Mouse (Mus musculus): Measurements from ENCODE around the gene Nutm1. TPM values are rescaled to one million over a fixed set of nuclear protein-coding genes. Genes with fewer than 3 reads are reported as not detected.
A peak's percentile ranks its signal among the peaks of the same experiment; 100 is the strongest.

The Nutm1 gene
- polyA plus RNA-seq, 1 experiment from 2014 or later, result 0.05 TPM

DNA sequence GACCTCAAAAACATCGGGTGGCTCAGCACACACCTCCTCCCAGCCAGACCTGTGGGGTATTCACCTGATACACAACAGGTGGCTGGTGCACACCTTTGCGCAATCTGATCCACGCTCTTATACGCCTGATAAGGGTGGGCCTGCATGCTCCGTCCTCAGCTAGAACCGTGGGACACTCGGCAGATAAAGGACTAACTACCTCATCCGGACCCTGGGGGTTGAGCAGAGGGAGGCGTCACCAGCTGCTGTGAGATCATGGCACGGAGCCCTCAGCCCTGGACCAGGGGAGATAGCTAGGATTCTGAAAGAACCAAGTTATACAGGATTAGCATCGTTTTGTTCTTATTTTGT lies 7.1 kb upstream of the Nutm1 start, which contains the start of gene Gm21985:
Gm21985 (plus strand) TSS at position 73 of the 351 bp plus-strand sequence.
- no peaks in the 10 kb centered on the region for H3K36me3 ChIP-seq (ENCODE audit: control insufficient read depth, insufficient read depth, low read length)
- peak within 1 kb of the TSS; percentile 90 for H3K27ac ChIP-seq (ENCODE audit: low read depth, low read length)
- H3K9me3 ChIP-seq (ENCODE audit: control insufficient read depth, low read length), result no peaks in the 10 kb centered on the region
- peak within 1 kb of the TSS; percentile 88 for H3K4me2 ChIP-seq (ENCODE audit: low read depth, low read length, severe bottlenecking)
- 0 out of 2 replicates have a peak, but pooled peaks cover 2% of the 10 kb centered on the region for H3K4me1 ChIP-seq (replicated peaks; ENCODE audit: control insufficient read depth, insufficient read depth, low read length)
- WGBS, result 2% methylated on average over 11 of the region's 11 CpGs
- peak within 1 kb of the TSS; percentile 72 for H3K9ac ChIP-seq (ENCODE audit: low read length)
- DNase-seq (ENCODE audit: low spot score), result peak; percentile 71
- ATAC-seq (replicated peaks; ENCODE audit: low FRiP score), result peak; percentile 25
- no peaks in the 10 kb centered on the region for H3K27me3 ChIP-seq (ENCODE audit: control insufficient read depth, insufficient read depth, low read length)
- peak within 1 kb of the TSS; percentile 73 for H3K4me3 ChIP-seq (ENCODE audit: low read depth, low read length)

DNA sequence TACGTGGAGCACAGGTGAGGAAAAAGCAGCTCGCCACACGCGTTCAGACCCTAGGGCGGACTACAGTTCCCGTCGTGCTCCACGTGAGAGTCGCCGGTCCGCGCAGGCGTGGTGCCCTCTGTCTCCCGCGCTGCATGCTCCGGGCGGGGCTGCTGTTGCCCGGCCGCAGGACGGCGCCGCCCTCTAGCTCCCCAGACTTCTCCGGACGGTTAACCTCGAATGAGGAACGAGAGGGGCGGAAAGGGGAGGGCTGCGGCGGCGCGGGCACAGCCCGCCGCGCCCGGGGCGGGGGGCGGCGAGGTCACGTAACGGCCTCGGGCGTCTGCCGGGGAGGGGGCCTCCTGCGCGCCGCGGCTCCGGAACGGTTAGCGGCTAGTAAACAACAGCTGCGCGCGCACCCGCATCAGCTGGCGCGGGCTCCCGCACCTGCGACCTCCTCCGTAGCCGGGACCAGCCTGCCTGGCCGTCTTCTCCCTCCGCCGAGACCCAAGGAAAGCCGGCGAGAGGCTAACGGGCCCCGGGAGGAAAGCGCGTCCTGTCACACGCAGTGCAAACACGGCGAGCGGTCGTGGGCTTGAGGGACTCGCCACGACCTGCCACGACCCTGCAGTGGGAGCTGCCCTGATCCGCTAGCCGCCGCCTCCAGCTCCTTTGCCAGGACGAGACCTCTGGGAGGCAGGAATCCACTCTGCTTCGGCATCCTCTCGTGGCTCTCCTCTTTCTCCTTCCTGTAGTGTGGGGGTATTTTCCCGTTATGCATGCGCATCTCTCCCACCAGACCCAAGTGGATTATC lies 6.6 kb upstream of the Nutm1 start, which contains the start of gene Slc12a6:
Slc12a6 (plus strand) TSS at position 378 of the 794 bp plus-strand sequence.
- H3K27me3 ChIP-seq (ENCODE audit: control insufficient read depth, insufficient read depth, low read length), result no peaks in the 10 kb centered on the region
- peak within 1 kb of the TSS; percentile 73 for H3K4me3 ChIP-seq (ENCODE audit: low read depth, low read length)
- 0 out of 2 replicates have a peak, but pooled peaks cover 2% of the 10 kb centered on the region for H3K4me1 ChIP-seq (replicated peaks; ENCODE audit: control insufficient read depth, insufficient read depth, low read length)
- DNase-seq (ENCODE audit: low spot score) (peak; percentile 95), ATAC-seq (replicated peaks; ENCODE audit: low FRiP score) (peak; percentile 94)
- peak within 1 kb of the TSS; percentile 88 for H3K4me2 ChIP-seq (ENCODE audit: low read depth, low read length, severe bottlenecking)
- H3K36me3 ChIP-seq (ENCODE audit: control insufficient read depth, insufficient read depth, low read length), result no peaks in the 10 kb centered on the region
- peak within 1 kb of the TSS; percentile 90 for H3K27ac ChIP-seq (ENCODE audit: low read depth, low read length)
- peak within 1 kb of the TSS; percentile 72 for H3K9ac ChIP-seq (ENCODE audit: low read length)
- no peaks in the 10 kb centered on the region for H3K9me3 ChIP-seq (ENCODE audit: control insufficient read depth, low read length)
- WGBS, result under 1% methylated on average over 76 of the region's 85 CpGs

DNA sequence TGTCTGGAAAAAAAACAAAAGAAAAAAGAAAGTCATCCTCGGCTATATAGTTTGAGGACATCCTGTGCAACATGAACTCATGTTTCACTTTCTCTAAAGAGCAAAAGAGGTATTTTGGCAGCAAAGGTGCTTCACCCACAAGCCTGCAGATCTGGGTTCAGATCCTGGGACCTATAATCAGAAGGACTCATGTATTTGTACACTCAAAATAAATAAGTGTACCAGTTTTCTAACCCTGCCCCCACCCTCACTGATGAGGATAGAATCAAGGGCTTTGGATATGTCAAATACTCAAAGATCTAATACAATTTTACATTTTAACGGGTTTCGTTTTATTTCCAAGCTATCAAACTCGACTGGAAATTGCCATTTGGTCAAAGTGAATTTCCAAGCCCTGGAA lies 5.3 kb upstream of the Nutm1 start:
- 83% methylated on average over 4 of the region's 4 CpGs for WGBS

DNA sequence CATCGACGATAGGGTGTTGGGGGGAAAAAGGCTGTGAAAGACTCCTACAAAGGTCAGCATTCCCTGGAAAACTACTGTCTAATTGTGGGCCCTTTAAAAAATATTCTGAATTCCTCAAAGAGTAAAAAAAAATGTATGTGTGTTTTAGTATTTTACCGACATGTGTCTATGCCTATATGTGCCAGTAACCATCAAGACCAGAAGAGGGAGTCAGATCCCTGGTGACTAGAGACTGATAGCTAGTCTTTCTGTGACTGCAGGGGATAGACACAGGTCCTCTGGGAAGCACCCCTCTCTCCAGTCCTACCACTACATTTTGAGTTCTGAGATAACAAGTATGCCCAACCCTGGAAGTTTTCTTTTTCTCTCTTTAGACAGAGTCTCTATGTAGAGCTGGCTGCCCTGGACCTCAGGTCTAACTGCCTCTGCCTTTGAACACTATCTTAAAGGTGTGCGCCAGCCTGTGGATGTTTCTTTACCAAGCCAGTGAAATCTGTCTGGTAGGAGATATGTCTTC lies 3.7 kb upstream of the Nutm1 start:
- peak overlapping the region; percentile 57 for H3K4me3 ChIP-seq (ENCODE audit: low read depth, low read length)
- H3K4me1 ChIP-seq (replicated peaks; ENCODE audit: control insufficient read depth, insufficient read depth, low read length), result 0 out of 2 replicates have a peak, but pooled peaks cover 2% of the 10 kb centered on the region
- ATAC-seq (replicated peaks; ENCODE audit: low FRiP score), result no peak
- H3K9me3 ChIP-seq (ENCODE audit: control insufficient read depth, low read length), result no peaks in the 10 kb centered on the region
- H3K9ac ChIP-seq (ENCODE audit: low read length), result peak overlapping the region; percentile 59; the same call in 1 of the 2 replicates
- no peak for DNase-seq (ENCODE audit: low spot score)
- peak overlapping the region; percentile 61 for H3K4me2 ChIP-seq (ENCODE audit: low read depth, low read length, severe bottlenecking)
- WGBS, result 36% methylated on average over 4 of the region's 4 CpGs
- no peaks in the 10 kb centered on the region for H3K36me3 ChIP-seq (ENCODE audit: control insufficient read depth, insufficient read depth, low read length)
- H3K27ac ChIP-seq (ENCODE audit: low read depth, low read length), result no peak overlapping the region
- no peaks in the 10 kb centered on the region for H3K27me3 ChIP-seq (ENCODE audit: control insufficient read depth, insufficient read depth, low read length)

More for the DNA sequence above, 5.3 kb upstream of the Nutm1 start:
- no peak for DNase-seq (ENCODE audit: low spot score)
- ATAC-seq (replicated peaks; ENCODE audit: low FRiP score), result no peak
- Histone ChIP-seq H3K9ac (ENCODE audit: low read length) (no peak overlapping the region), H3K4me3 (ENCODE audit: low read depth, low read length) (no peak overlapping the region), H3K27ac (ENCODE audit: low read depth, low read length) (no peak overlapping the region), H3K36me3 (ENCODE audit: control insufficient read depth, insufficient read depth, low read length) (no peaks in the 10 kb centered on the region), H3K9me3 (ENCODE audit: control insufficient read depth, low read length) (no peaks in the 10 kb centered on the region), H3K4me2 (ENCODE audit: low read depth, low read length, severe bottlenecking) (no peak overlapping the region), H3K4me1 (replicated peaks; ENCODE audit: control insufficient read depth, insufficient read depth, low read length) (0 out of 2 replicates have a peak, but pooled peaks cover 2% of the 10 kb centered on the region), H3K27me3 (ENCODE audit: control insufficient read depth, insufficient read depth, low read length) (no peaks in the 10 kb centered on the region)

DNA sequence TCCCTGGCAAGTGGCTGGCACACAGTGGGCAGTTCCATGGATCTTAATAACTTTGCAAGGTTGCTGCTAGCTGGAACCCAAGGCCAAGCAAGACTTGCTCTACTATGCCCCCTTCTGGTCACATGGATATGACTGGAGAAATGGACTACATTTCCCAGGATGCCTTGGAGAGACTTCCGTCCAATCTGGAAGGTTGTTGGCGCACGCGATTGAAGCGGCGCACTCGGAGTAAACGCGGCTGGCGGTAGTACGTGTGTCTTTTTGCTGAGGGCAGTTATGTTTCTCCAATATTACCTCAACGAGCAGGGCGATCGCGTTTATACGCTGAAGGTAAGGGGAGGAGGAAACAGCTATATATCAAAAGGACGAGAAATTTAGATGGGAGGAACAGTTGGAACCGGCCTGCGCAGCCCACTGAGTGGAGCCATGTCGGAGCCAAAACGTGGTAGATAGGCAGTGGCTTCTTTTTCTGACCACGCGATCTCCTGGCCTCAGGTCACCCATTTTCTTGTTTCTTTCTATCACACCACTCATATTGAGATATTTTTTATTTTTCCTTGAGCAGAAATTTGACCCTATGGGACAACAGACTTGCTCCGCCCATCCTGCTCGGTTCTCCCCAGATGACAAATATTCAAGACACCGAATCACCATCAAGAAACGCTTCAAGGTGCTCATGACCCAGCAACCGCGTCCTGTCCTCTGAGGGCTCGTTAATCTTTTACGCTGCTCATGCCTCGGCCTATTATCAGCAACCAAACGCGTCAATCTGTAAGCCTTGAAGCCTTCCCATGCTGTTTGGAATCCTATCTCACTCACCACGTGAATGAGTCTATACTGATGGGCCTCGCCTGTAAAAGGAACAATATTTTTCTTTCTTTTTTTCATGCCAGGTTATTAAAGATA lies 2.9 kb upstream of the Nutm1 start, which contains the start of gene Nop10:
Nop10 (plus strand) TSS at position 179 of the 906 bp plus-strand sequence.
- H3K9me3 ChIP-seq (ENCODE audit: control insufficient read depth, low read length), result no peaks in the 10 kb centered on the region
- H3K4me1 ChIP-seq (replicated peaks; ENCODE audit: control insufficient read depth, insufficient read depth, low read length), result 0 out of 2 replicates have a peak, but pooled peaks cover 2% of the 10 kb centered on the region
- DNase-seq (ENCODE audit: low spot score) (peak; percentile 87), ATAC-seq (replicated peaks; ENCODE audit: low FRiP score) (peak; percentile 66)
- no peaks in the 10 kb centered on the region for H3K27me3 ChIP-seq (ENCODE audit: control insufficient read depth, insufficient read depth, low read length)
- H3K27ac ChIP-seq (ENCODE audit: low read depth, low read length), result no peak within 1 kb of the TSS
- H3K4me3 ChIP-seq (ENCODE audit: low read depth, low read length), result peak within 1 kb of the TSS; percentile 57
- WGBS, result under 1% methylated on average over 36 of the region's 36 CpGs
- H3K36me3 ChIP-seq (ENCODE audit: control insufficient read depth, insufficient read depth, low read length), result no peaks in the 10 kb centered on the region
- peak within 1 kb of the TSS; percentile 59 for H3K9ac ChIP-seq (ENCODE audit: low read length)
- peak within 1 kb of the TSS; percentile 61 for H3K4me2 ChIP-seq (ENCODE audit: low read depth, low read length, severe bottlenecking)

DNA sequence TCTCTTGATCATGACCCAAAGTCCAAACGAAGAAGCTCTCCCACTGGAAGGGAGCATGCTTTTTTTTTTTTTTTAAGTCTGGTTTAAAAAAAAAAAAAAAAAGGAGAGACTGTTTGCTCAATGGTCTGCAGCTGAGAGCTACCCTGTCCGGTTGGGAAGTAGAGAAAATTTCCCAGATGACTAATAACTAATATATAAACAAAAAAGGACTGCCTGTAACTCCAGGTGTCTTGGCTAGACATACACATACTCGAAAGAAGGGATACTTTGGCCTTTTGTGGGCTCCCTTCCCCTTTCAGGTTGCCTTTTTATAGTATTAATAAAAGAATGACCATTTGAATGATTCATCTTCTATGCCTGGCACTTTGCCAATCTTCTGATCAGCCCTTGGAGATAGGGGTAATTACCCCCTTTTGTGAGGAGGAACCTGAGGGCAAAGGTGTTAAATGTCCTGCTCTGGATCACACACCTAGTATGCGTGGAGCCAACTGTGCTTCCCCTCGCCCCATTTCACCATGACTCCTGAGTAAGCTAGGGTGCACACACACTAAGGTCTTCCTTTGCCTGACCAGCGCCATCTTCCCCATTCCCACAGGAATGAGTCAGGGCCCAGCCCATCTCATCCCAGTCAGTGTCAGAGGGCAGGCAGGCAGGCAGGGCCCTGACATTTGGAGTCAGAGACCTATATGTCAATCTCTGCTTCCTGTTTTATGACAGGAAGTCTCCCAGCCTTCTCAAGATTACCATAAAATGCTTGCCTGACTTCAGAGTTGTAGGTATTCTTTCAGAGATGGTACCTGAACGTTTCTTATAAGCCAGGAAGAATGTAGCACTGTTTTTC lies 4.2 kb downstream of the Nutm1 start:
- Histone ChIP-seq H3K9ac (ENCODE audit: low read length) (no peak overlapping the region), H3K4me3 (ENCODE audit: low read depth, low read length) (no peak overlapping the region), H3K27ac (ENCODE audit: low read depth, low read length) (no peak overlapping the region), H3K9me3 (ENCODE audit: control insufficient read depth, low read length) (no peaks in the 10 kb centered on the region), H3K27me3 (ENCODE audit: control insufficient read depth, insufficient read depth, low read length) (no peaks in the 10 kb centered on the region), H3K36me3 (ENCODE audit: control insufficient read depth, insufficient read depth, low read length) (no peaks in the 10 kb centered on the region), H3K4me2 (ENCODE audit: low read depth, low read length, severe bottlenecking) (no peak overlapping the region), H3K4me1 (replicated peaks; ENCODE audit: control insufficient read depth, insufficient read depth, low read length) (no peaks in the 10 kb centered on the region)
- no peak for DNase-seq (ENCODE audit: low spot score)
- no peak for ATAC-seq (replicated peaks; ENCODE audit: low FRiP score)
- WGBS, result 73% methylated on average over 7 of the region's 7 CpGs

DNA sequence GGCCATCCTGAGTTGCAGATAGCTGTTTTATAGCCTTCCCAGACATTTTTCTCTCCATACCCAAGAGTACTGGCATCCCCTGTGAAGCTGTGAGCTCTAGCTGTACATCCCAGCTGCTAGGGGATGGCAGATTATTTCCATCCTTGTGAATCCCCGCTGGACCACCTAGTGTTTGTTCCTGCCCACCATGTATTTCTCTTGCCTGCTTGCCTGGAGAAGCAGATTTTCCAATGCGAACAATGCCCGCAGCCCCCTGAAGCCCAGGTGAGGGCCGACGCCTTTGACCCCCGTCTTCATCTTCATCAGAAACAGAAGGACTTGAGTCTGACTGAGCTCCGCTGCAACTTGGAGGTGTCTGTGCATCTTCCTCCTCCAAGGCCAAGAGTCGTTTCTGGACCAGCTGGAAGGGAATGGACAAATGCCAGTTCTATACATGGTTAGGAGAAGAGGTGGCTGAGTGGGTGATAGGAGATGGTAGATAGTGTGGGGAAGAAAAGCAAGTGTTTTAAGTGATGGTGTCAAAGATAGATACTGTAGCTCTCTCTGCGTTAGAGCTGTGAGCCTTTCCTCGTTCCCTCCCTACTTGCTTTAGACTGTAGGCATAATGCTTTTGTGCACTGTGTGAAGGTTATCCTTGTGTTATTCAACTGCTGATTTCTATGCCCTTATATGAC lies 9.2 kb downstream of the Nutm1 start:
- Histone ChIP-seq H3K9me3 (ENCODE audit: control insufficient read depth, low read length) (no peaks in the 10 kb centered on the region), H3K4me3 (ENCODE audit: low read depth, low read length) (no peak overlapping the region), H3K4me1 (replicated peaks; ENCODE audit: control insufficient read depth, insufficient read depth, low read length) (no peaks in the 10 kb centered on the region), H3K36me3 (ENCODE audit: control insufficient read depth, insufficient read depth, low read length) (no peaks in the 10 kb centered on the region), H3K9ac (ENCODE audit: low read length) (no peak overlapping the region), H3K27me3 (ENCODE audit: control insufficient read depth, insufficient read depth, low read length) (no peaks in the 10 kb centered on the region), H3K27ac (ENCODE audit: low read depth, low read length) (no peak overlapping the region), H3K4me2 (ENCODE audit: low read depth, low read length, severe bottlenecking) (no peak overlapping the region)
- 90% methylated on average over 10 of the region's 10 CpGs for WGBS
- ATAC-seq (replicated peaks; ENCODE audit: low FRiP score), result no peak
- DNase-seq (ENCODE audit: low spot score), result no peak
